Mouse (Mus musculus) cerebellum, adult 2 months (tissue): ENCODE data around the gene Ppfibp2.

Source experiments
- CTCF ChIP-seq: fragments of 200-500 bp; IDR thresholded peaks from 2 replicates; pipeline ENCODE4 v1.5.1; 2011; ENCODE audit warnings: low read depth, mild to moderate bottlenecking, control low read depth, low read length, moderate library complexity, borderline replicate concordance; ENCODE audit not compliant: insufficient read depth
- POLR2A ChIP-seq: fragments of 200-500 bp; IDR thresholded peaks from 2 replicates; pipeline ENCODE4 v1.6.1; 2011; ENCODE audit warnings: low read length, control low read depth, borderline replicate concordance; ENCODE audit not compliant: insufficient read depth

- TF ChIP-seq CTCF, result no peak
- TF ChIP-seq POLR2A, result no peak
Observed at GRCm38 (mm10) chr7:107602913-107603312, 7.9 kb downstream of the Ppfibp2 start.
